Mouse (Mus musculus) heart, postnatal 0 days (tissue): Measurements from ENCODE around the gene Ube2a.

Source experiments
- CTCF ChIP-seq: IDR thresholded peaks from 2 replicates; pipeline ENCODE4 v1.5.1; 2016; ENCODE audit warnings: antibody characterized with exemption, control low read depth, low read depth
- EP300 ChIP-seq: IDR thresholded peaks from 2 replicates; pipeline ENCODE4 v1.6.1; 2016; ENCODE audit warnings: antibody characterized with exemption, low read depth

DNA sequence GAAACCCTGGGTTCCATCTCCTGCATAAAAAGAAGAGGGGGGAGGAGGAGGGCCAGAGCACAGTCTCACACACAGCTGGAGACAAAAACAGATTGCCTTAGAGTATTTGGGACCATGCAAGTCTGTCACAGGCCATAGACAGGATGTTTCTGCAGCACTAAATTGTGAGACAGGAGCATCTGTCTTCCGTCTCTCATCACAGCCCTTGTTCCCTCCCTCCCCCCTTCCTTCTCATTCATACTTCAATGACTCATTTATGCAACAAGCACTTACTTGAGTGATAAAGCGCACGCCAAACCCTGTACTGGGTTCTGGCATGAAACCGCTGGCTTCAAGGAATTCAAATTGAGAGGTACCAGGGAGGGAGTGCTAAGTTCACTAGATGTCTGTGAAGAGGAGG is 42.1 kb upstream of the Ube2a start:
- TF ChIP-seq EP300 (no peak), CTCF (no peak)
